Mouse (Mus musculus) midbrain, postnatal 0 days (tissue): ENCODE data around the gene Polr2f. TPM values are rescaled to one million over a fixed set of nuclear protein-coding genes. Genes with fewer than 3 reads are reported as not detected.

Experiments used
- ATAC-seq: fragments of 200-750 bp; cut with Nextera tagmentation; 2 replicates; pipeline ENCODE4 v1.8.0; 2017; ENCODE audit warnings: moderate number of reproducible peaks, mild to moderate bottlenecking, moderate TSS enrichment, moderate library complexity; ENCODE audit not compliant: low FRiP score
- DNase-seq: peaks from one replicate; pipeline ENCODE4 v3.0.0-alpha.2; 2015; ENCODE audit warnings: low spot score
- H3K27ac ChIP-seq: fragments of 300-500 bp; sonication (generic); 2 replicates; pipeline ENCODE4 v1.5.1; 2014; ENCODE audit warnings: low read depth, mild to moderate bottlenecking, low read length, mixed read lengths
- H3K27me3 ChIP-seq: fragments of 300-500 bp; sonication (generic); 2 replicates; pipeline ENCODE4 v1.6.1; 2014; ENCODE audit warnings: low read length, control low read depth, mixed read lengths; ENCODE audit not compliant: insufficient read depth
- H3K36me3 ChIP-seq: fragments of 300-500 bp; sonication (generic); 2 replicates; pipeline ENCODE4 v1.6.1; 2014; ENCODE audit warnings: low read length, control low read depth, mixed read lengths; ENCODE audit not compliant: insufficient read depth
- H3K4me1 ChIP-seq: fragments of 300-500 bp; sonication (generic); 2 replicates; pipeline ENCODE4 v1.6.1; 2014; ENCODE audit warnings: mild to moderate bottlenecking, control low read depth, antibody characterized with exemption, low read length, mixed read lengths; ENCODE audit not compliant: insufficient read depth
- H3K4me2 ChIP-seq: fragments of 300-500 bp; sonication (generic); 2 replicates; pipeline ENCODE4 v1.6.1; 2014; ENCODE audit warnings: low read depth, mild to moderate bottlenecking, low read length, mixed read lengths; ENCODE audit not compliant: poor library complexity, severe bottlenecking
- H3K4me3 ChIP-seq: fragments of 300-500 bp; sonication (generic); 2 replicates; pipeline ENCODE4 v1.5.1; 2014; ENCODE audit warnings: low read depth, mild to moderate bottlenecking, low read length, moderate library complexity
- H3K9ac ChIP-seq: fragments of 300-500 bp; sonication (generic); replicated peaks from 2 replicates; pipeline ENCODE4 v1.6.1; 2014; ENCODE audit warnings: mild to moderate bottlenecking, low read length, moderate library complexity, mixed read lengths; ENCODE audit not compliant: poor library complexity, severe bottlenecking
- H3K9me3 ChIP-seq: fragments of 300-500 bp; sonication (generic); 2 replicates; pipeline ENCODE4 v1.6.1; 2016; ENCODE audit warnings: low read length, control low read depth
- CTCF ChIP-seq: IDR thresholded peaks from 2 replicates; pipeline ENCODE4 v1.5.1; 2016; ENCODE audit warnings: antibody characterized with exemption, mild to moderate bottlenecking
- WGBS: fragments of 180-500 bp; shearing (Covaris S2); extraction: QIAGEN DNeasy Blood & Tissue Kit; methylation state at CpG from one replicate; pipeline ENCODE4 v1.1.7; 2014; 5-methylcytosine and 5-hydroxymethylcytosine counted together
- polyA plus RNA-seq: library from polyadenylated mRNA; unstranded; fragments of >200 nt; fragmentation: Nextera tagmentation; extraction: Ambion mirVana; gene quantifications from 2 replicates; pipeline ENCODE4 v1.2.1, GENCODE M21; 2015
- total RNA-seq: library from RNA; depleted of rRNA; stranded (reverse); fragments of >200 nt; gene quantifications from 2 replicates; pipeline ENCODE4 v1.2.3, GENCODE M21; 2014

Gene Polr2f
- total and polyA plus RNA-seq, 2 experiments from 2014 or later = 59.7 to 344 TPM

GRCm38 (mm10) chr15:79148533-79148932, 7.7 kb downstream of the Polr2f start:
- Histone ChIP-seq H3K36me3 (peaks cover 64% of the 10 kb centered on the region), H3K4me2 (no peak overlapping the region), H3K9ac (no peak overlapping the region), H3K9me3 (no peaks in the 10 kb centered on the region), H3K27ac (no peak overlapping the region), H3K27me3 (no peaks in the 10 kb centered on the region), H3K4me3 (no peak overlapping the region), H3K4me1 (peaks cover 5% of the 10 kb centered on the region; the same call in 1 of the 2 replicates)
- peak; percentile 93 for TF ChIP-seq CTCF
- 58% methylated on average over 7 of the region's 7 CpGs for WGBS
- DNase-seq (peak; percentile 88), ATAC-seq (no peak)

- H3K9ac ChIP-seq = peak overlapping the region; percentile 39
- ATAC-seq = peak; percentile 17; the same call in 1 of the 2 replicates
- no peaks in the 10 kb centered on the region for H3K27me3 ChIP-seq
- no peak overlapping the region for H3K4me3 ChIP-seq
- H3K36me3 ChIP-seq = peaks cover 39% of the 10 kb centered on the region
- H3K4me1 ChIP-seq = peaks cover 5% of the 10 kb centered on the region; the same call in 1 of the 2 replicates
- H3K4me2 ChIP-seq = no peak overlapping the region
- H3K27ac ChIP-seq = peak overlapping the region; percentile 85
- WGBS = 33% methylated on average over 8 of the region's 8 CpGs
- peak; percentile 65 for DNase-seq
- TF ChIP-seq CTCF = no peak
- H3K9me3 ChIP-seq = no peaks in the 10 kb centered on the region
These were observed 11.1 kb downstream of the Polr2f start for GRCm38 (mm10) chr15:79151881-79152280.

- Histone ChIP-seq H3K9ac (no peak overlapping the region), H3K4me3 (no peak overlapping the region), H3K4me2 (no peak overlapping the region), H3K27me3 (no peaks in the 10 kb centered on the region), H3K9me3 (no peaks in the 10 kb centered on the region), H3K27ac (peak overlapping the region; percentile 85), H3K4me1 (peaks cover 5% of the 10 kb centered on the region; the same call in 1 of the 2 replicates), H3K36me3 (peaks cover 31% of the 10 kb centered on the region)
- DNase-seq (peak; percentile 39), ATAC-seq (no peak)
- WGBS = 54% methylated on average over 6 of the region's 6 CpGs
- TF ChIP-seq CTCF = no peak
These were observed 11.9 kb downstream of the Polr2f start for GRCm38 (mm10) chr15:79152709-79153108.

- Histone ChIP-seq H3K27me3 (no peaks in the 10 kb centered on the region), H3K9ac (no peak overlapping the region), H3K27ac (no peak overlapping the region), H3K9me3 (no peaks in the 10 kb centered on the region), H3K4me3 (no peak overlapping the region), H3K4me1 (peaks cover 5% of the 10 kb centered on the region; the same call in 1 of the 2 replicates), H3K4me2 (no peak overlapping the region), H3K36me3 (peaks cover 13% of the 10 kb centered on the region)
- ATAC-seq (no peak), DNase-seq (no peak)
- no peak for TF ChIP-seq CTCF
- WGBS = 41% methylated on average over 3 of the region's 3 CpGs
These were observed 14.8 kb downstream of the Polr2f start for GRCm38 (mm10) chr15:79155572-79155971.

- H3K27me3 ChIP-seq = peaks cover 38% of the 10 kb centered on the region
- no peaks in the 10 kb centered on the region for H3K9me3 ChIP-seq
- H3K36me3 ChIP-seq = no peaks in the 10 kb centered on the region
- no peak overlapping the region for H3K9ac ChIP-seq
- H3K4me3 ChIP-seq = peak overlapping the region; percentile 12; the same call in 1 of the 2 replicates
- WGBS = 75% methylated on average over 7 of the region's 7 CpGs
- H3K4me1 ChIP-seq = no peaks in the 10 kb centered on the region
- ATAC-seq (no peak), DNase-seq (no peak)
- no peak for TF ChIP-seq CTCF
- no peak overlapping the region for H3K27ac ChIP-seq
- H3K4me2 ChIP-seq = 0 out of 2 replicates have a peak overlapping the region, but pooled peaks have one; percentile 15
These were observed 21.5 kb downstream of the Polr2f start for GRCm38 (mm10) chr15:79162301-79162700.

GRCm38 (mm10) chr15:79162822-79163221, 22.0 kb downstream of the Polr2f start:
- 49% methylated on average over 14 of the region's 14 CpGs for WGBS
- TF ChIP-seq CTCF = peak; percentile 42
- H3K27ac ChIP-seq = no peak overlapping the region
- H3K4me2 ChIP-seq = no peak overlapping the region
- ATAC-seq (no peak), DNase-seq (no peak)
- H3K4me3 ChIP-seq = peak overlapping the region; percentile 21; the same call in 1 of the 2 replicates
- H3K9ac ChIP-seq = no peak overlapping the region
- no peaks in the 10 kb centered on the region for H3K9me3 ChIP-seq
- H3K4me1 ChIP-seq = no peaks in the 10 kb centered on the region
- H3K27me3 ChIP-seq = peaks cover 38% of the 10 kb centered on the region
- no peaks in the 10 kb centered on the region for H3K36me3 ChIP-seq
